Mouse (Mus musculus): ENCODE measurements around the gene Cebpb. TPM values are rescaled to one million over a fixed set of nuclear protein-coding genes. Genes with fewer than 3 reads are reported as not detected.

The Cebpb gene
- polyA plus RNA-seq, 1 experiment from 2014 or later: 14.0 TPM

GRCm38 (mm10) chr2:167656629-167657478, 31.9 kb upstream of the Cebpb start:
- H3K9ac ChIP-seq: no peak overlapping the region; the same call in 1 of the 2 replicates
- H3K9me3 ChIP-seq (replicated peaks): no peaks in the 10 kb centered on the region
- H3K4me2 ChIP-seq: peak overlapping the region; percentile 37
- WGBS (ENCODE audit: insufficient replicate concordance): 37% methylated on average over 16 of the region's 16 CpGs
- no peak for ATAC-seq (ENCODE audit: insufficient read depth)
- H3K27ac ChIP-seq (replicated peaks): peak overlapping the region; percentile 82
- peaks cover 55% of the 10 kb centered on the region for H3K4me1 ChIP-seq (replicated peaks)
- no peaks in the 10 kb centered on the region; the same call in 1 of the 2 replicates for H3K27me3 ChIP-seq
- H3K4me3 ChIP-seq (replicated peaks): peak overlapping the region; percentile 22; the same call in 1 of the 2 replicates
- H3K36me3 ChIP-seq (replicated peaks): peaks cover 21% of the 10 kb centered on the region

- 77% methylated on average over 4 of the region's 4 CpGs for WGBS (ENCODE audit: insufficient replicate concordance)
- no peaks in the 10 kb centered on the region for H3K9me3 ChIP-seq (replicated peaks)
- no peak for ATAC-seq (ENCODE audit: insufficient read depth)
- no peak overlapping the region for H3K4me2 ChIP-seq
- 0 out of 2 replicates have a peak overlapping the region, but pooled peaks have one; percentile 14 for H3K27ac ChIP-seq (replicated peaks)
- H3K4me1 ChIP-seq (replicated peaks): peaks cover 59% of the 10 kb centered on the region
- no peak overlapping the region for H3K4me3 ChIP-seq (replicated peaks)
- H3K36me3 ChIP-seq (replicated peaks): peaks cover 21% of the 10 kb centered on the region
- peaks cover 8% of the 10 kb centered on the region for H3K27me3 ChIP-seq
- no peak overlapping the region for H3K9ac ChIP-seq
Observed at GRCm38 (mm10) chr2:167657973-167658372, 30.7 kb upstream of the Cebpb start.

- Histone ChIP-seq H3K4me1 (replicated peaks) (peaks cover 59% of the 10 kb centered on the region), H3K27ac (replicated peaks) (no peak overlapping the region), H3K27me3 (peaks cover 13% of the 10 kb centered on the region), H3K4me3 (replicated peaks) (no peak overlapping the region), H3K36me3 (replicated peaks) (peaks cover 18% of the 10 kb centered on the region), H3K4me2 (peak overlapping the region; percentile 89; the same call in 1 of the 2 replicates), H3K9me3 (replicated peaks) (no peaks in the 10 kb centered on the region), H3K9ac (no peak overlapping the region)
- ATAC-seq (ENCODE audit: insufficient read depth): no peak
- 70% methylated on average over 11 of the region's 11 CpGs for WGBS (ENCODE audit: insufficient replicate concordance)
Observed at GRCm38 (mm10) chr2:167658712-167659111, 30.0 kb upstream of the Cebpb start.

DNA sequence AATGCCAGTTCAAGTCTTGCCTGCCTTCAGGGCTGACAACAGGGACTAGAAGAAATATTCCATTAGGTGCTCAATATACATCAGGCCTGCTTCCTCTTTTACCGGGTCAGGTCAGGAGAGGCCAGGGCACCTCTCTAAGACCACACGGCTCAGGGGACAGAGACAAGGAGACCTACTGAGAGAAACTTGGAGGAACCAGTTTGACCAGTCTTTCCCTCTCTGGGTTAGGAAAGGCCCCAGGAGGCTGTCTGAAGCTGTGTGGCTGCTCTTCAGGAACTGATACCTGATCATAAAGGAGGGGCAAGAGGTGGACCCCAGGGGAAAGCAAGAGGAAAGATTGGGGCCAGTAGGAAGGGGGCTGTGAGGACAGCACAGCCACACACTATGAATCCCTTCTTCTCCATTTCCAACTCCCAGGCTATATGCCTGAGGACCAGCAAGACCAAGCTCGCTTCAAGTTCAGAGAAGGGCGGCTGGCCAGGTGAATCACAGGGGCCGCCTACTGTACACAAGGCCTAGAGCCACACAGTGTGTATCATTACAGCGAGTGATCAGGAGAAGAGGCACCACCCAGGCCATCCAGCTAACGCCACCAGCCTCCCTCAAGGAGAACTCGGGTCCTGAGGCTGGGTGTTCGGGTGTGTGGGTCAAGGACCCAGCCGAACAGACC, 29.4 kb upstream of the Cebpb start:
- Histone ChIP-seq H3K4me2 (peak overlapping the region; percentile 89), H3K9ac (no peak overlapping the region), H3K27me3 (peaks cover 13% of the 10 kb centered on the region), H3K36me3 (replicated peaks) (peaks cover 13% of the 10 kb centered on the region), H3K9me3 (replicated peaks) (no peaks in the 10 kb centered on the region), H3K27ac (replicated peaks) (no peak overlapping the region), H3K4me1 (replicated peaks) (peaks cover 59% of the 10 kb centered on the region), H3K4me3 (replicated peaks) (peak overlapping the region; percentile 88)
- WGBS (ENCODE audit: insufficient replicate concordance): 70% methylated on average over 10 of the region's 10 CpGs
- ATAC-seq (ENCODE audit: insufficient read depth): no peak

DNA sequence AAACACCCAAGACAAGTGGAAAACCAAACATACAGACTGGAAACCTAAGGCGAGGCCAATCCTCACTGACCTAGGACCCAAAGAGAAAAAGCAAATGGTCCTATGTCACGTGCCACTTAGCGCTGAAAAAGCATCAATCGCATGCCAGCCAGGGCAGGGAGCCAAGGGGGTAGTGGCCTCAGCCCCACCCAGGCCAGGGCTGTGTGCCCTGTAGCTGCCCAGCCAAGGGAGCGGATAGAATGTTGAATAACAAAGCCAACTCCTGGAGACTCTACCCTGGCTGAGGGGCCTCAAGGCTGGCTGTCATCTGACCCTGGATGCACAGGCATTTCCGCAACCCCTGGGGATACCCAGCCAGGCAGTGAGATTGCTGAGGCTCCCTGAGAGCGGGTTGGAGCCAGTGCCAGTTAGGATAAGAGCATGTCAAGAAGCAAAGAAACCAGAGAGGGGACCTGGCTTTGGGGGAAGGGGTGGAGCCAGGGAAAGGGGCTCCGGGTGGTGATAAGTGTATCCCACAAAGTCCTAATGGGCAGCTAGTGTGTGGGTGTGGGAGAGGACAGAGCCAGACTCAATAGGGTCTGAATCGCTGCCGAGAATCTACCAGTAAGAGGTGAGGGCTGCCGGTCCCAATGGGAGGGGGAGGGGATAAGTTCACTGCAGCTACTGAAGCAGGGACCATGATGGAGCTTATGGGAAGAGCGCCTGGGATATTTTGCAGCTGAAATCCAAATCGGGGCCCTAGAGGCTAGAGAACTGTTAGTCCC, 28.7 kb upstream of the Cebpb start:
- no peaks in the 10 kb centered on the region for H3K9me3 ChIP-seq (replicated peaks)
- H3K4me1 ChIP-seq (replicated peaks): peaks cover 59% of the 10 kb centered on the region
- WGBS (ENCODE audit: insufficient replicate concordance): 42% methylated on average over 13 of the region's 13 CpGs
- peak overlapping the region; percentile 88 for H3K4me3 ChIP-seq (replicated peaks)
- peak overlapping the region; percentile 89 for H3K4me2 ChIP-seq
- 0 out of 2 replicates have a peak overlapping the region, but pooled peaks have one; percentile 82 for H3K27ac ChIP-seq (replicated peaks)
- peak overlapping the region; percentile 89 for H3K9ac ChIP-seq
- H3K27me3 ChIP-seq: peaks cover 19% of the 10 kb centered on the region
- H3K36me3 ChIP-seq (replicated peaks): 0 out of 2 replicates have a peak, but pooled peaks cover 6% of the 10 kb centered on the region
- ATAC-seq (ENCODE audit: insufficient read depth): no peak

DNA sequence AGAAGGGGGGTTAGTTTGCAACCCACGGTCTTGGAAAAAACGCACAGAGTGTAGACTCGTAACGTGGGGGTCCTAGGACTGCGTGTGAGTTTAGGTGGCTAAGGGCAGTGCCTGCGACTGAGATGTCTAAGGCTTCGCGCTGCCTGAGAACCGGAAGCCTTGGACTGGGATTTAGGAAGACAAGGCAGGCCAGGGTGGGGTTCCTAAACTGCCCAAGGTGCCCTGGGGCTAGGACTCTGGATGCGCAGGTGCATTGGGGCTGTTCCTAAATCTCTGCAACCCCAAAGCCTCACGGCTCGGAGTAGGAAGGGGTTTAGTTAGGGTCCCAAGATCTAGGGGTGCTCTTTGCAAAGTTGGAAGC, 28.1 kb upstream of the Cebpb start:
- Histone ChIP-seq H3K9me3 (replicated peaks) (no peaks in the 10 kb centered on the region), H3K4me2 (peak overlapping the region; percentile 89), H3K27me3 (peaks cover 19% of the 10 kb centered on the region), H3K36me3 (replicated peaks) (0 out of 2 replicates have a peak, but pooled peaks cover 4% of the 10 kb centered on the region), H3K4me3 (replicated peaks) (peak overlapping the region; percentile 88), H3K9ac (peak overlapping the region; percentile 89), H3K4me1 (replicated peaks) (peaks cover 59% of the 10 kb centered on the region), H3K27ac (replicated peaks) (0 out of 2 replicates have a peak overlapping the region, but pooled peaks have one; percentile 82)
- no peak for ATAC-seq (ENCODE audit: insufficient read depth)
- WGBS (ENCODE audit: insufficient replicate concordance): 6% methylated on average over 12 of the region's 12 CpGs

GRCm38 (mm10) chr2:167661270-167662203, 27.2 kb upstream of the Cebpb start, which contains the start of gene Gm20431:
TSS of gene Gm20431 (minus strand) at chr2:167661496.
- peak; percentile 95 for ATAC-seq (ENCODE audit: insufficient read depth)
- Histone ChIP-seq H3K4me1 (replicated peaks) (peaks cover 54% of the 10 kb centered on the region), H3K9ac (peak within 1 kb of the TSS; percentile 89), H3K27ac (replicated peaks) (peak within 1 kb of the TSS; percentile 82), H3K9me3 (replicated peaks) (no peaks in the 10 kb centered on the region), H3K4me3 (replicated peaks) (peak within 1 kb of the TSS; percentile 88), H3K4me2 (peak within 1 kb of the TSS; percentile 95), H3K27me3 (peaks cover 19% of the 10 kb centered on the region), H3K36me3 (replicated peaks) (0 out of 2 replicates have a peak, but pooled peaks cover 4% of the 10 kb centered on the region)
- WGBS (ENCODE audit: insufficient replicate concordance): under 1% methylated on average over 110 of the region's 110 CpGs

- Histone ChIP-seq H3K9ac (no peak overlapping the region), H3K9me3 (replicated peaks) (no peaks in the 10 kb centered on the region), H3K36me3 (replicated peaks) (0 out of 2 replicates have a peak, but pooled peaks cover 4% of the 10 kb centered on the region), H3K4me3 (replicated peaks) (no peak overlapping the region), H3K4me2 (peak overlapping the region; percentile 95), H3K4me1 (replicated peaks) (peaks cover 43% of the 10 kb centered on the region), H3K27ac (replicated peaks) (no peak overlapping the region), H3K27me3 (peaks cover 19% of the 10 kb centered on the region)
- no peak for ATAC-seq (ENCODE audit: insufficient read depth)
- WGBS (ENCODE audit: insufficient replicate concordance): 44% methylated on average over 6 of the region's 6 CpGs
Observed at GRCm38 (mm10) chr2:167662713-167663112, 26.0 kb upstream of the Cebpb start.

GRCm38 (mm10) chr2:167665972-167666713, 22.6 kb upstream of the Cebpb start:
- 72% methylated on average over 18 of the region's 18 CpGs for WGBS (ENCODE audit: insufficient replicate concordance)
- Histone ChIP-seq H3K4me2 (no peak overlapping the region), H3K4me1 (replicated peaks) (peaks cover 16% of the 10 kb centered on the region), H3K36me3 (replicated peaks) (no peaks in the 10 kb centered on the region), H3K9ac (no peak overlapping the region), H3K27me3 (peaks cover 19% of the 10 kb centered on the region), H3K9me3 (replicated peaks) (no peaks in the 10 kb centered on the region), H3K4me3 (replicated peaks) (no peak overlapping the region), H3K27ac (replicated peaks) (no peak overlapping the region)
- no peak for ATAC-seq (ENCODE audit: insufficient read depth)

Measured in liver, embryonic 15.5 days (tissue).